Mouse (Mus musculus): ENCODE results near the gene Olfr481.

- TF ChIP-seq CTCF (IDR thresholded peaks at IDR 0.05; ENCODE audit: low read depth) (no peak), EP300 (IDR thresholded peaks at IDR 0.05; ENCODE audit: low read depth) (no peak)
These were observed 12.4 kb upstream of the Olfr481 start, which contains the start of gene Olfr480 for GRCm38 (mm10) chr7:108067246-108067645.

Data from liver, postnatal 0 days (tissue).